Mouse (Mus musculus): ENCODE data around the gene Fam57a.

GRCm38 (mm10) chr11:76150980-76151379, 28.5 kb upstream of the Fam57a start:
- TF ChIP-seq CTCF (IDR thresholded peaks at IDR 0.05) (no peak), EP300 (IDR thresholded peaks at IDR 0.05) (no peak)

Measured in lung, postnatal 0 days (tissue).